Mouse (Mus musculus) urinary bladder, postnatal 36 days (tissue): ENCODE measurements around the gene Hnrnph3.

Source experiments
- DNase-seq, 2 experiments: peaks; one replicate each; pipeline ENCODE4 v3.0.0; 2022; ENCODE audit warnings: low spot score in 2 of 2, mixed read lengths in 1 of 2

Gene Hnrnph3

DNA sequence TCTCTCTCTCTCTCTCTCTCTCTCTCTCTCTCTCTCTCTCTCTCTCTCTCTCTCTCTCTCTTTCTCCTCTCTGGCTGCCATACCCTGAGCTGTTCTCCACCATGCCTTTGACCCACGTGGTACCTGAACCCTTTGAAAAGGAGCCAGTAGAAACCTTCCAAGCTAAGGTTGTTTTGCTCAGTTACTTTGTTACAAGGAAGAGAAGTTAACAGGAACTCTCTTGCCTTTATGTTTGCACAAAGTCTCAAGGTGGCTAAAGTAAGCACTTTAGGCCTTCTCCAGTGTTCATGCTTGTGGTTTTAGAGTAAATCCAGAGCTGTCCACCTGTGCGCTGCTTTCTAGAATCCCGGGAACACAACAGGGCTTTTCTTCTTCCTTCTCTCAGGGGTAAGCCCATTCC, 8.2 kb upstream of the Hnrnph3 start:
- no peak for DNase-seq

DNA sequence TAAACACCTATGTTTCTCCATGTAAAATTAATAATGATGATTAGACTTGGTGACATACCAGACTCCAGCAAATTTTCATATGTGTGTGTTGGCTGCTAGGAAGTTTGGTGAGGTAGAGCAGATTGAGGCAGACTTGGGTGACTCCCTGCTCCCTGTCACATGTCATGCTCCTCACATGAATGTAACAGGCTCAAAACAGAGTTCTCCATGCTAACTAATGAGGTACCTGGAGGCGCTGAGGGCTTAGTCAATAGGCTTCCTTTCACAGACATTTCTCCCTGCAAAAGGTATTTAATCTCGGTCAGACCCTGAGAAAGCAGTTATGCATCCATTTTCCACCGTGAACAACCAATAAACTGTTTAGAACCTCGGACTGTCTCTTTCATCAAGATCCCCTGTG, 4.4 kb upstream of the Hnrnph3 start:
- no peak for DNase-seq

DNA sequence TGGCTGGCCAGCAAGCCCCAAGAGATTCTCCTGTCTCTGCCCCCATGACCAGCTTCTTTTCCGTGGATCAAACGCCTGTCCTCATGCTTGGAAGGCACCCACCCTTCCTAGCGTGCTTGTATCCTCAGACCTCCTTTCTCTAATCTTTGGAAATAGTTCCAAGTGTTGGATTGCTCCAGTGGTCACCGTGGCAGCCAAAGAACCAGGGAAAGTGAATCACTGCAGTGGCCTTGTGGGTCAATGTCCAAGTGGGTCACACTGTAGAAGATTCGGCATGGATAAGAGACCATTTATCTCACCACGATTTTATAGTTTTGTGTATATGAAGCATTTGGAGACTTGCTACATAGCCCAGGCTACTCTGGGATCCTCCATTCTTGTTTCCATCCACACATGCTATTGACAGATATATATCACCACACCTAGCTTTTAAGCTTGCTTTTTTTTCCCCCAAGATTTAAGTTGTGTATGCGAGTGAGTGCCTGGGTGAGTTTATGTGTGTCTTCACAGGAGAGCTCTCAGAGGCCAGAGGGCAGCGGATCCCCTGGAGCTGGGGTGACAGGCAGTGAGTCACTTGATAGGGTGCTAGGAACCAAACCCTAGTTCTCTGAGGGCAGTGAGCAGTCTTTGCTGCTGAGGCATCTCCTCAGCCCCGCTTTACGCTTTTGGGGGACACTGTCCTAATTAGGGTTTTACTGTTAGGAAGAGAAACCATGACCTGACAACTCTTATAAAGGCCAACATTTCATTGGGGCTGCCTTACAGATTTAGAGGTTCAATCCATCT, 3.6 kb upstream of the Hnrnph3 start:
- no peak for DNase-seq

- DNase-seq, result no peak
Measured at GRCm38 (mm10) chr10:63026795-63027160, 2.8 kb upstream of the Hnrnph3 start.

DNA sequence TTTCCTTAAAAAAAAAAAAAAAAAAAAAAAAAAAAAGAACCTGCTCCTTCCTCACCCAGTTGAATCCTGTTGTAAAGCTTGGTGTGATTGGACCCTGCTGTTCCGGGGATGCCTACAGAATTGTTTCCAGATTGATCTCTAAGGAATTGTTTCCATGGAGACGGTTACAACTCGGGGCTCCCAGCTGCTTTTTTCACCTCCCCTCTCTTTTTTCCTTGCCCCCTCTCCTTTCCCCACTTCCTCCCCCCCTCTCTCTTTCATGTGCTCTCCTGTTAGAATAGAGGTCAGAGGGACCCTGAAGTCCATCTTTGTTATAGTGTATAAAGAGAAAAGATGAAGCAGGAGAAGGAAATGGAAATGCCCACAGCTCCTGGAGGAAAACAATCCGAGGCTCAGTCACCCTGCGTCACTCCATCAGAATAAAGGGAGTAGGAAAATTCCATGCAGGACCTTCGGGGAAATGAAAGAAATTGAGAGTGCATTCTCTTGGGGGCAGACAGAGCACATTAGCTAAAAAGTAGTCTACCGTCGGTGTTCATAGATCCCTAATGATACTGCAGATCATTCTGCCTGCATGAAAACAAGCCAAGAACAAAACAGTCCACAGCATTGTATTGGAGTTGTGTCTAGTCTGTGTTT, 2.3 kb upstream of the Hnrnph3 start:
- no peak for DNase-seq

DNA sequence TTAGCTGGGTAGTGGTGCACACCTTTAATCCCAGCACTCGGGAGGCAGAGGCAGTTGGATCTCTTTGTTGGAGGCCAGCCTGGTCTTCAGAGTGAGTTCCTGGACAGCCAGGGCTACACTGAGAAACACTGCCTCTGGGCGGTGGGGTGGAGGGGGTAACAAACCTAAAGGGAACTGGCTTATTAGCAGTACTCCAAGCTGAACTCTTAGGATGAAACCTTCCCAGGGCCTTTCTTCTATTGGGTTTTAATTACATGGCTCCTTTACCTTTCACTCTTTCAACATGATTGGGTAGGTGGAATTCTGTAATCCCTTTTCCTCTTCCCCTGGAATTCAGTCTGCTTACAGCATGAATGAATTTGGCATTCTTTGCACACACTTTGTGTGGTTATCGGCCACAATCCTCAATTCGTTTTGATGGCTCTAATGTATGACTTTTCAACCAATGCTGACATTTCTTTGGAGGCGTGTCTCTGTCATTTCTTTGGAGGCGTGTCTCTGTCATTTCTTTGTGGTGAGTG, 1.5 kb upstream of the Hnrnph3 start:
- DNase-seq, result no peak

DNA sequence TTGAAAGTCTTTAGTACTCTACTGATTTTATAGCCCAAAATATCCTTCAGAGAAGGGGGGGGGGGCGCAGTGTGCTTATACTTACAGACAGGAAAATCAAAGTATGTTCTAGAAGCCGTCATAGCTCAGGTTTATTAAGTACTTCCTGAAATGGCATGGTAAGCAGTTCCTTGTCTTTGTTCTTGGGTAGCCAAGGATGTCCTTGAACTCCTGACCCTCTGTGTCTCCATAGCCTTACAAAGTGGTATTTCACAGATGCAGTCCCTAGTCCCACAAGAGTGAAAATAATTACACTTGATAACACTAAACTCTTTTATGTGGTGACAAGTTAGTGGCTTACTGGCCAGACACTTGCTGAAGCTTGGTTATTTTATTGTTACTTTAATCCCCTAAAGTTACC, 999 bp upstream of the Hnrnph3 start:
- no peak for DNase-seq

GRCm38 (mm10) chr10:63024580-63024910, 528 bp upstream of the Hnrnph3 start:
- peak; percentile 66 to 70 for DNase-seq

DNA sequence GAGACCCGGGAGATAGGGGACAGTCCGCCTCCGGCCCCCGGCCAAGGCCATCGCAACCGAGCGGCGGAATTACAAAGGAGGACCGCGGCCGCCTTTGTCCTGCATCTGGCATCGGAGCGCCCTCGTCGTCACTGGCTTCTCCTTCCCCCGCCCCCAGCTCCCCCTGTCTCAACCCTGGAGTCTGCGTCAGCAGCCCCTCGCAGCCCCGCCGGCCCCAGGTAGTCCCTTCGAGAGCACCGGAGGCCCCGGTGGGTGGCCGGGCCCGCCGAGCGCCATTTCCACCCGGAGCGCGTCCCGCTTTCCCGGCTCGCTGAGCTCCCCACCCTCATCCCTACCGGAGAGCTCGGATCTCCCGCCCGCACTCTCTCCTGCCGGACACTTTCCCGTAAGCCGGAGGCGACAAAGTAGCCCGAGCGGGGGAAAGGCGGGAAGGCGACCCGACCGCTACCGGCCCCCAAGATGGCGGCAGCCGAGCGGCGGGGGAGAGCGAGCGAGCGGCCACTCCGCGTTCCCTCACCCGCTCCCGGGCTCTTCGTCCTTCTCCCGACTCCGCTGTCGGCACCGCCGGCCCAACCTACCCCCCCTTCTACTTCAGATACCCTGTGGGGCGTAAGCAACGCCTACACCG, 782 bp downstream of the Hnrnph3 start:
- peak; percentile 45 to 67 for DNase-seq

GRCm38 (mm10) chr10:63022541-63023120, 1.4 kb downstream of the Hnrnph3 start:
- DNase-seq, result peak in 1 of 2 experiments; percentile 23

- DNase-seq, result no peak
Measured at GRCm38 (mm10) chr10:63021702-63022101, 2.3 kb downstream of the Hnrnph3 start.

DNA sequence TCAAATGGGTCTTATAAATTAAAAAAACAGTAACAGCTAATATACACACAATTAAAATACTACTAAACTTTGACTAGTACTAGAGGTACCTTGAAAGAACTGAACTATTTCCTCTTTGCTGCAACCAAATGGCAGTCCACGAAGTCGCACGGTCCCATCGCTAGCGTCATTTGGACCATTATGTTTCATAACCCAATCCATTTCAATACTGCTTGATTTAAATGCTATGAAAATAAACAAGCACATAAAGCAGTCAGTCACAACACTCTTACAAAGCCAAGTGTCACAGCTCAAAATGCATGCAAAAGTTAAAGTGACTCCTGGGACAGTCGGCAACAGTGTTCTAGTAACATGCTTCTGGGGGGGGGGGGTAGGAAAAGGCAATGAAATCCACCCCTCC, 4.7 kb downstream of the Hnrnph3 start:
- no peak for DNase-seq

GRCm38 (mm10) chr10:63014168-63014567, 9.8 kb downstream of the Hnrnph3 start:
- DNase-seq, result no peak

DNA sequence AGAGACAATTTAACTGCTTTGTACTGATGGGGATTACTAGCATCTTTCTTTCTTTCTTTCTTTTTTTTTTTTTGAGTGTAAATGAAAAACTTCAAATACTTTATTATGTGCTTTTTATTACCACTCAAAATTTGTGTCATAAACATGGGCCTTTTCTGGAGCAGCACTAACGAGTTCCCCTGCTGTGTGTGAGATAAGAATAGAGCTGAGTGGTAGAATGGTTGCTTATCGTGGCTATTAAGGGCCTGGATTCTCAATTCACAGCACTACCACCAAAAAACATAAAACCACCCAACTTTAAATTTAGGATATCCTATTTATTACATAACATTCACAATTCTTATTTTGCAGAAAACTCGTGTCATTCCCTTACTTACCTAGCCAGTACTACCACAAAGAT, 10.5 kb downstream of the Hnrnph3 start:
- no peak for DNase-seq

DNA sequence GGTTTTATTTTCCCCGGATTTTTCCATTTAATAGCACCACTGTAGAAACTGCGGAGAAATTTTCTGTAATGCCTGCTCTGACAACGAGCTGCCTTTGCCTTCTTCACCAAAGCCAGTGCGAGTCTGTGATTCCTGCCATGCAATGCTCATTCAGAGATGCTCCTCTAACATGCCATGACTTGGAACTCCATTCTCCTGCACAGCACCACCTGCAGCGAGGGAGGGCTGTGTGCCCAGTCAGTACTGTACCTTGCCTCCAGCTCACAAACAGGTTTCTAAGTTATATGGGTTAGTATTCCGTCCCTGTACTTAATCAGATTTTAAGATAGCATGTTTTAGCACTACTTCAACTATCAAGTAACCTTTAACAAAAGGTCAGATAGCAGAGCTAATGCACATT, 12.5 kb downstream of the Hnrnph3 start:
- DNase-seq, result no peak

GRCm38 (mm10) chr10:63010268-63010667, 13.7 kb downstream of the Hnrnph3 start:
- DNase-seq, result no peak

- no peak for DNase-seq
Measured at GRCm38 (mm10) chr10:63008193-63008592, 15.8 kb downstream of the Hnrnph3 start.

DNA sequence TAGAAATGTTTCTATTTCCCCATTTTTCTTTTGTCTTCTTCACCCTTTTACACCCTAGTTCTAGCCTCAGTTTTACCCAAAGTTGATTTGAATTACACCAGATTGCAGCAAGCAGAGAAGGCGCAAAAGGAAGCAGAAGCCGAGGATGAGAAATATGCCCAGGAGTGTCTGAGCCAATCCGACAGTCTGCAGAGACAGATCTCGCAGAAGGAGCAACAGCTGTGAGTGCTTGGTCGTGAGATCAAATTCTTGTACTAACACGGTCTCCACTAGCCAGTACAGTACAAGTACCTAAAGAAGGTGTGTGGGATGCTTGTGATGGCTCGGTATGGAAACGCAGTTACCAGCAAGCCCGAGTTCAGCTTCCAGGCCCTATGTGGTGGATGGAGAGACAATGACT, 19.5 kb downstream of the Hnrnph3 start:
- no peak for DNase-seq

DNA sequence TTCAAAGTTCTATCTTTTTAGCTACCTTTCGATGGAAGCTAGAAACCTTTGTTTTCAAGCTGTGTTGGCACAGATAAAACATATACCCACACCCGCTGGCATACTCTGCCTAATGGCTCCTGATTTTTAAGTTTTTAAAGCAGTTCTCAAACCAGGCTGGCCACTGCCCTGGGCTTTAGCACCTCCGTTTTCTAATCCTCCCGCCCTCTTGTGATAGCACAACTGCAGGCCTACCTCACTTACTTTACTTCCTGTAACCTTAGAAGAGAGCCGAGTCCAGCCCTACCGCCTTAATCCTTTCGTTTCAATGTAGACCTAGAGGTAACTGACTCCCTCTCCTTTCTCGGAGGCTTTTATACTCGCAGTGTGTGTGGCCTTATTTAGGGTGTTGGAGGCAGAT, 20.8 kb downstream of the Hnrnph3 start:
- DNase-seq, result no peak

DNA sequence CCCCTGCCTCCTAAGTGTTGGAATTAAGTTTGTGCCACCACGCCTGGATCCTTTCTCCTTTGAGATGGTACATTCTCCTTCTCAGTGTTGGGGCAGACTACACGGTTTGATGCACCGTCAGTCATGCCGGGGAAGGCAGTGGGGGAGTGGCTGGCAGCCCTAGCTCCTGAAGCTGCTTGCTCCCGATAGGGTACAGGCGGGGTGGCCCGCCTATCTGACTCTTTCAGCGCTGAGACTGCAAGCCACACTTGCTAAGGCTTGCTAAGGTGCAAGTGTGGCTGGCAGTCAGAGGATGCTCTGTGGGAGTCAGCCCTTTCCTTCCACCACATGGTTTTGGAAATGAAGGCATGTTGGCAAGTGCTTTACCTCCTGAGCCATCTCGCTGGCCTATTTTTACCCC, 23.4 kb downstream of the Hnrnph3 start:
- no peak for DNase-seq

- DNase-seq, result no peak
Measured at GRCm38 (mm10) chr10:62993991-62994390, 30.0 kb downstream of the Hnrnph3 start.

DNA sequence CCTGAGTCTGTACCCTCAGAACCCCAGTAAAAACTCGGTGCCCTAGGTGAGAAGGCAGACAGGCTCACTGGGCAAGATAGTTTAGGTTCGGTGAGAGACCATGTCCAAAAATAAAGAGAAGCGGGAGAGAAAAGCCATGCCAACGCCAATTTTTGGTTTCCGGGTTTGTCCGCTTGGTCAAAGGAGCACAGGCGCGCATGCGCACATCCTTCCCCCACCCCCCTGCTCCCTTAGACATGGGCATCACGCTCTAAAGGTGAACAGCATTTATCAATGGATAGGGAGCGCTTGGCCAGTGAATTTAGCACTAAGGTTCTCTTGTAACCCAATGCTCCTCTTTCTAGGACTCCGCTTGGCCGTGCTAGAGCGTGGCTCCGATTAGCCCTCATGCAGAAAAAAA, 33.4 kb downstream of the Hnrnph3 start:
- no peak for DNase-seq

GRCm38 (mm10) chr10:62987341-62987740, 36.7 kb downstream of the Hnrnph3 start:
- no peak for DNase-seq
